In the genomic region with DNA sequence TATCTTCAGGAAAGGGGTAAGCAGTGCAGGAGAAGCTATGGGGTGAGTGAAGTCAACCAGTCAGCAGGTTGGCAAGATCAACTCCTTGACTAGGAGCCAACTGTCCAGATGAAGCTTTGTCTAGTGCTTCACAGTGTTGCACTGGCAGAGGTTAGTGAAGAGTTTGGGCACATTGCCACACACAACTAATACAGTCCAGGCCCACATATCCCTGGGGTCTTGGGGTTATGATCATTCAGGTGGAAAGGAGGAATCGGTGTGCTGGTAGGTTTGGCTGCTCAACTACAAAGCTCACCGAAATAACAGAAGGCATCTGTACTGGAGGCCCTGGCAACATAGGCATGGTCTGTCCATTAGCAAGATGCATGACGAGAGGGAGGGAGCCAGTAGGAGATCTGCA, we compare ENCODE assay signal across 13 mouse cellular contexts. TPM values are rescaled to one million over a fixed set of nuclear protein-coding genes. Genes with fewer than 3 reads are reported as not detected.
A peak's percentile ranks its signal among the peaks of the same experiment; 100 is the strongest.
DNase-seq lines count a peak whose midpoint lies in the region; ATAC-seq lines count a peak whose summit lies in the region.
"Had no signal": no experiment of that assay in that cellular context is flagged by ENCODE, and none has a peak within 500 bp of the region (broad histone marks: within the 10 kb centered on the region; RNA-seq: fewer than 3 reads in every experiment).

No protein-coding gene starts in this region.

- no peaks in the 10 kb centered on the region for H3K27me3 ChIP-seq in hindbrain, embryonic 15.5 days
- no peaks in the 10 kb centered on the region for H3K27me3 ChIP-seq in hindbrain, embryonic 10.5 days (ENCODE audit: insufficient read depth, poor library complexity, severe bottlenecking)
- no peaks in the 10 kb centered on the region for H3K27me3 ChIP-seq in liver, embryonic 11.5 days (replicated peaks; ENCODE audit: control insufficient read depth, insufficient read depth, low read length)
- no peaks in the 10 kb centered on the region for H3K27me3 ChIP-seq in embryonic facial prominence, embryonic 10.5 days (replicated peaks; ENCODE audit: low read depth, poor library complexity, severe bottlenecking)
- H3K27me3 ChIP-seq: limb, embryonic 13.5 days; neural tube, embryonic 12.5 days had no signal

- no peaks in the 10 kb centered on the region for H3K9me3 ChIP-seq in hindbrain, embryonic 15.5 days
- no peaks in the 10 kb centered on the region for H3K9me3 ChIP-seq in hindbrain, embryonic 10.5 days
- no peaks in the 10 kb centered on the region for H3K9me3 ChIP-seq in liver, embryonic 11.5 days (ENCODE audit: control insufficient read depth, low read length)
- no peaks in the 10 kb centered on the region for H3K9me3 ChIP-seq in embryonic facial prominence, embryonic 10.5 days
- H3K9me3 ChIP-seq: limb, embryonic 13.5 days; neural tube, embryonic 12.5 days had no signal

- peak overlapping the region; percentile 72 for H3K27ac ChIP-seq in hindbrain, embryonic 15.5 days (replicated peaks)
- H3K27ac ChIP-seq in hindbrain, embryonic 10.5 days, result no peak overlapping the region
- H3K27ac ChIP-seq in liver, embryonic 11.5 days (ENCODE audit: low read depth, low read length), result no peak overlapping the region
- no peak overlapping the region for H3K27ac ChIP-seq in embryonic facial prominence, embryonic 10.5 days (replicated peaks)
- H3K27ac ChIP-seq: neural tube, embryonic 12.5 days had no signal

- ATAC-seq in hindbrain, embryonic 15.5 days (ENCODE audit: low FRiP score, low read depth), result peak; percentile 84
- no peak for ATAC-seq in liver, embryonic 11.5 days (replicated peaks; ENCODE audit: low FRiP score)

- no peak overlapping the region for H3K4me2 ChIP-seq in hindbrain, embryonic 15.5 days
- no peak overlapping the region for H3K4me2 ChIP-seq in liver, embryonic 11.5 days
- H3K4me2 ChIP-seq: limb, embryonic 13.5 days; neural tube, embryonic 12.5 days had no signal

- H3K9ac ChIP-seq in hindbrain, embryonic 15.5 days, result no peak overlapping the region
- no peak overlapping the region for H3K9ac ChIP-seq in liver, embryonic 11.5 days (ENCODE audit: low read depth, low read length)
- H3K9ac ChIP-seq: limb, embryonic 13.5 days; neural tube, embryonic 12.5 days had no signal

- H3K4me3 ChIP-seq in hindbrain, embryonic 15.5 days, result no peak overlapping the region
- no peak overlapping the region for H3K4me3 ChIP-seq in hindbrain, embryonic 10.5 days
- no peak overlapping the region for H3K4me3 ChIP-seq in liver, embryonic 11.5 days (ENCODE audit: low read depth, low read length)
- H3K4me3 ChIP-seq in embryonic facial prominence, embryonic 10.5 days, result no peak overlapping the region
- H3K4me3 ChIP-seq: limb, embryonic 13.5 days; neural tube, embryonic 12.5 days had no signal

- 84% methylated on average over 3 of the region's 3 CpGs for WGBS in hindbrain, embryonic 15.5 days
- 96% methylated on average over 3 of the region's 3 CpGs for WGBS in hindbrain, embryonic 10.5 days
- WGBS in liver, embryonic 11.5 days, result 94% methylated on average over 3 of the region's 3 CpGs
- WGBS in embryonic facial prominence, embryonic 10.5 days, result 94% methylated on average over 3 of the region's 3 CpGs

- no peak for DNase-seq in hindbrain, embryonic 10.5 days (ENCODE audit: low spot score)
- DNase-seq in NIH3T3 (ENCODE audit: low read depth), result peak; percentile 32
- peak; percentile 95 for DNase-seq in cerebellum, adult 11-12 months
- peak; percentile 42 to 48 for DNase-seq in heart, adult 9 months (ENCODE audit: low spot score in 2 of 2)
- DNase-seq in liver, embryonic 11.5 days (ENCODE audit: low spot score), result no peak
- DNase-seq in embryonic facial prominence, embryonic 10.5 days (ENCODE audit: low spot score), result no peak
- DNase-seq: thymus, postnatal 14 days had no signal

- H3K4me1 ChIP-seq in hindbrain, embryonic 15.5 days (replicated peaks), result peaks cover 13% of the 10 kb centered on the region; the same call in 1 of the 2 replicates
- H3K4me1 ChIP-seq in hindbrain, embryonic 10.5 days (replicated peaks), result no peaks in the 10 kb centered on the region
- H3K4me1 ChIP-seq in liver, embryonic 11.5 days (replicated peaks; ENCODE audit: control insufficient read depth, insufficient read depth, low read length), result no peaks in the 10 kb centered on the region
- H3K4me1 ChIP-seq in embryonic facial prominence, embryonic 10.5 days, result no peaks in the 10 kb centered on the region
- H3K4me1 ChIP-seq: limb, embryonic 13.5 days; neural tube, embryonic 12.5 days had no signal

- peaks cover 48% of the 10 kb centered on the region for H3K36me3 ChIP-seq in hindbrain, embryonic 15.5 days
- H3K36me3 ChIP-seq in hindbrain, embryonic 10.5 days, result peaks cover 78% of the 10 kb centered on the region
- peaks cover 20% of the 10 kb centered on the region for H3K36me3 ChIP-seq in liver, embryonic 11.5 days (ENCODE audit: control insufficient read depth, insufficient read depth, low read length)
- H3K36me3 ChIP-seq in embryonic facial prominence, embryonic 10.5 days (replicated peaks), result peaks cover 77% of the 10 kb centered on the region

RNA-seq across cellular contexts. Expression of a gene that starts 22.7 kb away (rescaled TPM):
- 4.8 and 5.3 TPM in 2 replicates for polyA plus RNA-seq in hindbrain, embryonic 15.5 days (2015; fragmentation: Nextera tagmentation; extraction: Ambion mirVana)
- 1.5 and 2.4 TPM in 2 replicates for polyA plus RNA-seq in hindbrain, embryonic 10.5 days (2016; fragmentation: Nextera tagmentation; extraction: Ambion mirVana)
- polyA plus RNA-seq in liver, embryonic 11.5 days (2014; fragmentation: Nextera tagmentation; extraction: Ambion mirVana), result 0.86 and 1.2 TPM in 2 replicates
- polyA plus RNA-seq in embryonic facial prominence, embryonic 10.5 days (2016; fragmentation: Nextera tagmentation; extraction: Ambion mirVana), result 1.8 and 2.8 TPM in 2 replicates

RNA-seq across cellular contexts. Expression of a gene that starts 29.5 kb away (rescaled TPM):
- 98.0 and 104 TPM in 2 replicates for polyA plus RNA-seq in hindbrain, embryonic 15.5 days (2015; fragmentation: Nextera tagmentation; extraction: Ambion mirVana)
- polyA plus RNA-seq in hindbrain, embryonic 10.5 days (2016; fragmentation: Nextera tagmentation; extraction: Ambion mirVana), result 132 and 135 TPM in 2 replicates
- 96.7 and 105 TPM in 2 replicates for polyA plus RNA-seq in liver, embryonic 11.5 days (2014; fragmentation: Nextera tagmentation; extraction: Ambion mirVana)
- 140 and 143 TPM in 2 replicates for polyA plus RNA-seq in embryonic facial prominence, embryonic 10.5 days (2016; fragmentation: Nextera tagmentation; extraction: Ambion mirVana)

RNA-seq across cellular contexts. Expression of a gene that starts 30.6 kb away (rescaled TPM):
- polyA plus RNA-seq in hindbrain, embryonic 15.5 days (2015; fragmentation: Nextera tagmentation; extraction: Ambion mirVana), result 55.7 and 58.3 TPM in 2 replicates
- 27.1 and 35.2 TPM in 2 replicates for polyA plus RNA-seq in hindbrain, embryonic 10.5 days (2016; fragmentation: Nextera tagmentation; extraction: Ambion mirVana)
- 7.7 and 7.9 TPM in 2 replicates for polyA plus RNA-seq in liver, embryonic 11.5 days (2014; fragmentation: Nextera tagmentation; extraction: Ambion mirVana)
- polyA plus RNA-seq in embryonic facial prominence, embryonic 10.5 days (2016; fragmentation: Nextera tagmentation; extraction: Ambion mirVana), result 29.1 and 32.3 TPM in 2 replicates

RNA-seq across cellular contexts. Expression of a gene that starts 44.0 kb away (rescaled TPM):
- 9.5 and 14.8 TPM in 2 replicates for polyA plus RNA-seq in hindbrain, embryonic 15.5 days (2015; fragmentation: Nextera tagmentation; extraction: Ambion mirVana)
- 3.9 and 11.3 TPM in 2 replicates for polyA plus RNA-seq in hindbrain, embryonic 10.5 days (2016; fragmentation: Nextera tagmentation; extraction: Ambion mirVana)
- not detected in 2 replicates for polyA plus RNA-seq in liver, embryonic 11.5 days (2014; fragmentation: Nextera tagmentation; extraction: Ambion mirVana)
- polyA plus RNA-seq in embryonic facial prominence, embryonic 10.5 days (2016; fragmentation: Nextera tagmentation; extraction: Ambion mirVana), result 7.6 TPM in 1 of 2 replicates, not detected in the other
- polyA plus RNA-seq: embryonic facial prominence, embryonic 11.5 days; kidney, embryonic 14.5 days; neural tube, embryonic 12.5 days; small intestine, adult 2 months had no signal

Comparison
In these comparisons a context has a peak if more than half of its experiments do, and no peak if none do; other contexts are left out.
1. DNase-seq: peak in NIH3T3 (single experiment), cerebellum, adult 11-12 months (single experiment) and heart, adult 9 months (2 of 2); none in hindbrain, embryonic 10.5 days (single experiment), liver, embryonic 11.5 days (single experiment) and embryonic facial prominence, embryonic 10.5 days (single experiment).